Mouse (Mus musculus) ES-CJ7 (cell line): Measurements from ENCODE around the gene Ap1s2.
A peak's percentile ranks its signal among the peaks of the same experiment; 100 is the strongest.

Experiments used
- DNase-seq: peaks from one replicate; pipeline ENCODE4 v3.0.0; 2011; ENCODE audit warnings: low read depth, low spot score

Ap1s2 gene

DNA sequence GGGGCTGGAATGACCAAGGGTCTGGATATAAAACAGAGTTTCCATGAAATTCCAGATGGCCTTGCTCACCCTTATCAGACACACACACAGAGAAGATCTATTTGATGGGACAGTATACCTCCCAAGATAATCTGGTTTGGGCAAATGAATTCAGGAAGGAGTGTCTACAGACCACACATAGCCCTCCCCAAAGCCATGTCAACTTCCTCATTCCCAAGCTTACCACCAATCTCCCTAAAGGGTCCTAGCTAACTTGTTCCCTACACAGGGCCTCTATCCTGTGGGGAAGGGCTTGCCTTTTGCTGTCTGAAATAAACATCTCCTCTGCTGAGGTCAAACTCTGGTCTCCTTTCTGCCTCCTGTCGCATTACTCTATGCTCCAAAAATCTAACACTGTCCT is 72.3 kb downstream of the Ap1s2 start:
- DNase-seq = no peak

DNA sequence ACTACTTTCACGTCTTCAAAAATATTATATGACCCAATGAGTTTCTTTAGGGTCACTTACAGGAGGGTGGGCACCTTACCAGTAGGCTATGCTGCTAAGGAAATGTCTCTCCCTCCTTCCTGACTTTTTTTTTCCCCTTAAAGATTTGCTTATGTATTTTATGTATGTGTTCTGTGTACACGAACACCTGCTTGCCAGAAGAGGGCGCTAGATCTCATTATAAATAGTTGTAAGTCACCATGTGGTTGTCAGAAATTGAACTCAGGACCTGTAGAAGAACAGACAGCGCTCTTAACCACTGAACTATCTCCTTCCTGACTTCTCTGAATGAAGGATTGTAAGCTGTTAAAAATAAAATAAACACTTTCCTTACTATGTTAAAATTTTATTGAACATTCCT is 72.7 kb downstream of the Ap1s2 start:
- peak; percentile 12 for DNase-seq

DNA sequence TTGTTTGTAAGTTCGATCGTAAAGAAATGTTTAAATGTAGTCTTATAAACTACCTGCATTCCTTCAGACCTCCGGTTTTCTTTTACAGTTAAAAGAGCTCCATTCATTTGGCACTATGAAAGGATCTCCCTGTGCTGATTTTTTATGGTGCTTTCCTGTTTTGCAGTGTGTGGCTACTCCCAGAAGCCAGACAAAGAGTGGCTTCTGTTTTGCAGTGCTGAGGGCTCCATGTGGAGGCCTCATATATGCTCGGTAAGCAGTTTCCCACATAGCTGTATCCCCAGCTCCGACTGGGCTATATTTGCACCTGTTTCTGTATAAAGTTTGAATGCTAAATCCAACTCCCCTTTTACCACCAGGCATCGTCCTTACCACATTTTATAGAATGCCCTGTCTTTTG is 73.3 kb downstream of the Ap1s2 start:
- DNase-seq = no peak
